Mouse (Mus musculus) urinary bladder, adult 2 months (tissue): Measurements from ENCODE around the gene Nrn1l. TPM values are rescaled to one million over a fixed set of nuclear protein-coding genes. Genes with fewer than 3 reads are reported as not detected.
A peak's percentile ranks its signal among the peaks of the same experiment; 100 is the strongest.

ENCODE experiments used
- DNase-seq: peaks from one replicate; pipeline ENCODE4 v3.0.0; 2022; ENCODE audit warnings: low spot score
- polyA plus RNA-seq: library from polyadenylated mRNA; depleted of rRNA; stranded (reverse); fragments of >200 nt; gene quantifications from 2 replicates; pipeline ENCODE4 v1.2.3, GENCODE M21; 2012; rRNA removed

Nrn1l gene
- polyA plus RNA-seq, result 1.9 and 2.0 TPM in 2 replicates

GRCm38 (mm10) chr8:105893339-105893738, at the start of gene Nrn1l:
Gene Nrn1l, plus strand, starts transcription at chr8:105893567.
- no peak for DNase-seq

GRCm38 (mm10) chr8:105846678-105847077, 46.7 kb upstream of the Nrn1l start:
- DNase-seq, result no peak

GRCm38 (mm10) chr8:105850014-105850413, 43.4 kb upstream of the Nrn1l start:
- DNase-seq, result no peak

GRCm38 (mm10) chr8:105850611-105851010, 42.8 kb upstream of the Nrn1l start:
- no peak for DNase-seq

GRCm38 (mm10) chr8:105851651-105852143, 41.7 kb upstream of the Nrn1l start:
- DNase-seq, result peak; percentile 67

GRCm38 (mm10) chr8:105852146-105852729, 41.1 kb upstream of the Nrn1l start:
- no peak for DNase-seq

- no peak for DNase-seq
Observed at GRCm38 (mm10) chr8:105853178-105853577, 40.2 kb upstream of the Nrn1l start, which contains the start of gene Cenpt. Gene Cenpt, minus strand, starts transcription at chr8:105853278.

- no peak for DNase-seq
Observed at GRCm38 (mm10) chr8:105854303-105854702, 39.1 kb upstream of the Nrn1l start.

GRCm38 (mm10) chr8:105854715-105855216, 38.6 kb upstream of the Nrn1l start, which contains the start of gene Thap11:
Gene Thap11, plus strand, starts transcription at chr8:105855132.
- DNase-seq, result peak; percentile 88

GRCm38 (mm10) chr8:105855248-105856167, 37.9 kb upstream of the Nrn1l start:
- peak; percentile 58 for DNase-seq

GRCm38 (mm10) chr8:105856168-105856835, 37.1 kb upstream of the Nrn1l start:
- DNase-seq, result no peak

GRCm38 (mm10) chr8:105858495-105858894, 34.9 kb upstream of the Nrn1l start:
- DNase-seq, result no peak

GRCm38 (mm10) chr8:105859314-105859713, 34.1 kb upstream of the Nrn1l start:
- no peak for DNase-seq

GRCm38 (mm10) chr8:105860143-105860981, 33.0 kb upstream of the Nrn1l start, which contains the start of gene Nutf2:
Gene Nutf2, plus strand, starts transcription at chr8:105860580.
- peak; percentile 87 for DNase-seq

- DNase-seq, result no peak
Observed at GRCm38 (mm10) chr8:105861951-105862350, 31.4 kb upstream of the Nrn1l start.

GRCm38 (mm10) chr8:105866364-105867029, 26.9 kb upstream of the Nrn1l start:
- DNase-seq, result no peak

- DNase-seq, result no peak
Observed at GRCm38 (mm10) chr8:105874301-105874700, 19.1 kb upstream of the Nrn1l start.

- DNase-seq, result peak; percentile 77
Observed at GRCm38 (mm10) chr8:105880754-105881520, 12.4 kb upstream of the Nrn1l start, which contains the start of gene Edc4. Gene Edc4, plus strand, starts transcription at chr8:105880881.

- no peak for DNase-seq
Observed at GRCm38 (mm10) chr8:105889756-105890465, 3.5 kb upstream of the Nrn1l start.
